Comparison of ENCODE assay signal across 11 mouse cellular contexts in the genomic region with DNA sequence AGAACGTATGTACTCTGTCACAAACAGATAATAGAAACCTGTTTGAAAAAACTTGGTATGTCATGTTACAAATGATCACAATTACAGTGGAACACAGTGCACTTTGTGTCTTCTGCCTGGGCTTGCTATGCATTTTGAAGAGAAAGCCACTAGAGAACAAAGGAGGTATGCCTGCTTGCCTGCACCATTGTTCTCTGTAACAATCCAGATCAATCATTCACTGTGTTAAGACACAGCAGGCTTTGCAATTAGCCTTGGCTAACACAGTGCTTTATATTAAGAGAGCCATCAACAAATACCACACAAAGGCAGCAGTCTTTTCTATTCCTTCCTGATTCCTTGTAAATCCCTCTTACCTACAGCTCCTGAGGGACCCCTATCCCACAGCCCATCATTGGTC.
DNase-seq lines count a peak whose midpoint lies in the region; ATAC-seq lines count a peak whose summit lies in the region.
"Had no signal": no experiment of that assay in that cellular context is flagged by ENCODE, and none has a peak within 500 bp of the region (broad histone marks: within the 10 kb centered on the region; RNA-seq: fewer than 3 reads in every experiment).

No protein-coding gene starts in this region.

- no peaks in the 10 kb centered on the region for H3K27me3 ChIP-seq in embryonic facial prominence, embryonic 14.5 days (replicated peaks; ENCODE audit: control insufficient read depth, insufficient read depth, low read length)
- H3K27me3 ChIP-seq: embryonic facial prominence, embryonic 15.5 days; liver, embryonic 12.5 days had no signal

- H3K4me1 ChIP-seq in embryonic facial prominence, embryonic 14.5 days (ENCODE audit: control insufficient read depth, insufficient read depth, low read length): no peaks in the 10 kb centered on the region
- H3K4me1 ChIP-seq: embryonic facial prominence, embryonic 15.5 days; liver, embryonic 12.5 days had no signal

- no peak overlapping the region for H3K27ac ChIP-seq in embryonic facial prominence, embryonic 14.5 days (replicated peaks; ENCODE audit: low read depth, low read length)
- H3K27ac ChIP-seq: embryonic facial prominence, embryonic 15.5 days; liver, embryonic 12.5 days had no signal

- H3K9ac ChIP-seq in embryonic facial prominence, embryonic 14.5 days (ENCODE audit: low read depth, low read length): no peak overlapping the region
- H3K9ac ChIP-seq: embryonic facial prominence, embryonic 15.5 days; liver, embryonic 12.5 days had no signal

- no peak overlapping the region for H3K4me2 ChIP-seq in embryonic facial prominence, embryonic 14.5 days (ENCODE audit: low read depth, low read length)
- H3K4me2 ChIP-seq: embryonic facial prominence, embryonic 15.5 days; liver, embryonic 12.5 days had no signal

- ATAC-seq in embryonic facial prominence, embryonic 14.5 days (ENCODE audit: low read depth): peak; percentile 77; the same call in 1 of the 2 replicates
- ATAC-seq: liver, embryonic 12.5 days had no signal

- WGBS in embryonic facial prominence, embryonic 14.5 days: 32% methylated on average over 1 of the region's 1 CpGs

- no peak overlapping the region for H3K4me3 ChIP-seq in embryonic facial prominence, embryonic 14.5 days (ENCODE audit: low read depth, low read length)
- H3K4me3 ChIP-seq: embryonic facial prominence, embryonic 15.5 days; liver, embryonic 12.5 days had no signal

- peak; percentile 2 for DNase-seq in right cerebral cortex, adult 18-20 months
- DNase-seq in right cerebral cortex, adult 2 months (ENCODE audit: low spot score in 2 of 2): no peak
- DNase-seq in embryonic facial prominence, embryonic 14.5 days (ENCODE audit: low spot score): peak; percentile 31
- DNase-seq in mesoderm, embryonic 11.5 days (ENCODE audit: low read depth, low spot score): peak; percentile 64
- no peak for DNase-seq in urinary bladder, adult 2 months (ENCODE audit: low spot score)
- DNase-seq in thymus, postnatal 14 days: no peak
- DNase-seq in ovary, postnatal 10 days (ENCODE audit: low spot score): no peak
- DNase-seq: gastrocnemius, postnatal 10 days; heart, postnatal 36 days had no signal

- H3K36me3 ChIP-seq in embryonic facial prominence, embryonic 14.5 days (ENCODE audit: control insufficient read depth, insufficient read depth, low read length): no peaks in the 10 kb centered on the region
- H3K36me3 ChIP-seq: embryonic facial prominence, embryonic 15.5 days; liver, embryonic 12.5 days had no signal

- H3K9me3 ChIP-seq in embryonic facial prominence, embryonic 14.5 days (ENCODE audit: control insufficient read depth, low read length): no peaks in the 10 kb centered on the region
- H3K9me3 ChIP-seq: embryonic facial prominence, embryonic 15.5 days; liver, embryonic 12.5 days had no signal

Comparison
In these comparisons a context has a peak if more than half of its experiments do, and no peak if none do; other contexts are left out.
1. DNase-seq: peak in right cerebral cortex, adult 18-20 months (single experiment), embryonic facial prominence, embryonic 14.5 days (single experiment) and mesoderm, embryonic 11.5 days (single experiment); none in right cerebral cortex, adult 2 months (0 of 2), urinary bladder, adult 2 months (single experiment), thymus, postnatal 14 days (single experiment) and ovary, postnatal 10 days (single experiment).